Mouse (Mus musculus) midbrain, embryonic 16.5 days (tissue): ENCODE measurements around the gene Cmah. TPM values are rescaled to one million over a fixed set of nuclear protein-coding genes. Genes with fewer than 3 reads are reported as not detected.

Experiments
- ATAC-seq: fragments of 200-750 bp; cut with Nextera tagmentation; 2 replicates; pipeline ENCODE4 v1.8.0; 2017; ENCODE audit warnings: moderate TSS enrichment
- H3K27ac ChIP-seq: fragments of 300-500 bp; sonication (generic); 2 replicates; pipeline ENCODE4 v1.5.1; 2014; ENCODE audit warnings: mild to moderate bottlenecking, low read length, mixed read lengths
- H3K27me3 ChIP-seq: fragments of 300-500 bp; sonication (generic); 2 replicates; pipeline ENCODE4 v1.6.1; 2014; ENCODE audit warnings: low read depth, low read length, mixed read lengths; ENCODE audit not compliant: control insufficient read depth, insufficient read depth
- H3K36me3 ChIP-seq: fragments of 300-500 bp; sonication (generic); 2 replicates; pipeline ENCODE4 v1.6.1; 2014; ENCODE audit warnings: mild to moderate bottlenecking, low read length, moderate library complexity, mixed read lengths; ENCODE audit not compliant: control insufficient read depth, insufficient read depth
- H3K4me1 ChIP-seq: fragments of 300-500 bp; sonication (generic); 2 replicates; pipeline ENCODE4 v1.6.1; 2014; ENCODE audit warnings: mild to moderate bottlenecking, low read length, mixed read lengths; ENCODE audit not compliant: control insufficient read depth, insufficient read depth
- H3K4me2 ChIP-seq: fragments of 300-500 bp; sonication (generic); 2 replicates; pipeline ENCODE4 v1.6.1; 2014; ENCODE audit warnings: mild to moderate bottlenecking, low read length, mixed read lengths
- H3K4me3 ChIP-seq: fragments of 300-500 bp; sonication (generic); 2 replicates; pipeline ENCODE4 v1.5.1; 2014; ENCODE audit warnings: low read depth, mild to moderate bottlenecking, low read length, moderate library complexity, mixed read lengths
- H3K9ac ChIP-seq: fragments of 300-500 bp; sonication (generic); 2 replicates; pipeline ENCODE4 v1.6.1; 2014; ENCODE audit warnings: low read depth, low read length, mixed read lengths
- H3K9me3 ChIP-seq: fragments of 300-500 bp; sonication (generic); replicated peaks from 2 replicates; pipeline ENCODE4 v1.6.1; 2014; ENCODE audit warnings: mild to moderate bottlenecking, low read length, mixed read lengths; ENCODE audit not compliant: control insufficient read depth, poor library complexity, severe bottlenecking
- WGBS: fragments of 180-500 bp; shearing (Covaris S2); extraction: QIAGEN DNeasy Blood & Tissue Kit; methylation state at CpG from one replicate; pipeline ENCODE4 v1.1.7; 2014; 5-methylcytosine and 5-hydroxymethylcytosine counted together
- polyA plus RNA-seq: library from polyadenylated mRNA; unstranded; fragments of >200 nt; fragmentation: Nextera tagmentation; extraction: Ambion mirVana; gene quantifications from 2 replicates; pipeline ENCODE4 v1.2.1, GENCODE M21; 2015

The Cmah gene
- polyA plus RNA-seq, 1 experiment from 2014 or later: 0.11 TPM

DNA sequence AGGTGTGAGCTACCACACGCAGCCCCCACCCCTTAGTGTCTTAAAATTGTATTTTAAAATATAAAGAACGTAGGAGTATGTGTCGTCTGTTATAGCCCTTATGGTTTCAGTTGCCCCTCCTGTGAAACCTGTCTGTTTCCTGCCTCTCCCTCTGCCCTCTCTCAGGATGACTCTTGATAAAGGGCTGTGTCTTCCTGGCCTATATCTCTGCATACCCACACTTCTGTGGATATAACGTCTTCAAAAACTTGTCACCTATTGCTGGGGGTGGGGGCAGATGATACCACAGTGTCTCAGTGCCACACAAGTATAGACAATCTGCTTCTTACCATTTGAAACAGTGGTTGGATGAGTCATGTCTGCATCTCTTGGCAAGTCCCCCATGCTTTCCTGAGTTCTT is 140.6 kb downstream of the Cmah start:
- no peak overlapping the region for H3K4me3 ChIP-seq
- no peak overlapping the region for H3K9ac ChIP-seq
- no peak for ATAC-seq
- WGBS: 84% methylated on average over 4 of the region's 4 CpGs
- H3K4me1 ChIP-seq: no peaks in the 10 kb centered on the region
- no peaks in the 10 kb centered on the region for H3K27me3 ChIP-seq
- H3K9me3 ChIP-seq: no peaks in the 10 kb centered on the region
- no peak overlapping the region for H3K27ac ChIP-seq
- no peak overlapping the region for H3K4me2 ChIP-seq
- H3K36me3 ChIP-seq: no peaks in the 10 kb centered on the region

- Histone ChIP-seq H3K4me3 (no peak overlapping the region), H3K36me3 (no peaks in the 10 kb centered on the region), H3K9ac (no peak overlapping the region), H3K27ac (no peak overlapping the region), H3K4me2 (no peak overlapping the region), H3K27me3 (no peaks in the 10 kb centered on the region), H3K4me1 (peaks cover 2% of the 10 kb centered on the region; the same call in 1 of the 2 replicates), H3K9me3 (no peaks in the 10 kb centered on the region)
- ATAC-seq: no peak
- WGBS: 75% methylated on average over 5 of the region's 5 CpGs
These were observed 150.4 kb downstream of the Cmah start for GRCm38 (mm10) chr13:24477564-24477963.

DNA sequence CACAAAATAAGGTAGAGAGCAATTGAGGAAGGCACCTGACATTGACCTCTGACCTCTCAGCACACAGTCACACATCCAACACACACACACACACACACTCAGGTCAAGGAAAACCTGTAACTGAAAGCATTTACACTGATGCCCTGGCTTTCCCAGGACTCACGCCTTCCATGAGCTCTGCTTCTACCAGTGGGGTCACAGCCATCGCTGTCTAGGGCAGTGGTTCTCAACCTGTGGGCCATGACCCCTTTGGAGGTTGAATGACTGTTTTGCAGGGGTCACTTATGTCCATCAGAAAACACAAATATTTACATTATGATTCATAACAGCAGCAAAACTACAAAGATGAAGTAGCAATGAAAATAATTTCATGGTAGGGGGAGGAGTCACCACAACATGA is 152.3 kb downstream of the Cmah start:
- no peak overlapping the region for H3K4me2 ChIP-seq
- peaks cover 2% of the 10 kb centered on the region; the same call in 1 of the 2 replicates for H3K4me1 ChIP-seq
- no peak overlapping the region for H3K4me3 ChIP-seq
- H3K36me3 ChIP-seq: no peaks in the 10 kb centered on the region
- no peak overlapping the region for H3K27ac ChIP-seq
- no peaks in the 10 kb centered on the region for H3K9me3 ChIP-seq
- 86% methylated on average over 2 of the region's 2 CpGs for WGBS
- H3K9ac ChIP-seq: no peak overlapping the region
- no peak for ATAC-seq
- no peaks in the 10 kb centered on the region for H3K27me3 ChIP-seq

GRCm38 (mm10) chr13:24480824-24481223 is 153.6 kb downstream of the Cmah start:
- 77% methylated on average over 6 of the region's 6 CpGs for WGBS
- Histone ChIP-seq H3K27ac (no peak overlapping the region), H3K36me3 (no peaks in the 10 kb centered on the region), H3K9me3 (no peaks in the 10 kb centered on the region), H3K27me3 (no peaks in the 10 kb centered on the region), H3K4me2 (no peak overlapping the region), H3K4me1 (peaks cover 2% of the 10 kb centered on the region; the same call in 1 of the 2 replicates), H3K9ac (no peak overlapping the region), H3K4me3 (no peak overlapping the region)
- no peak for ATAC-seq

- H3K9ac ChIP-seq: no peak overlapping the region
- no peaks in the 10 kb centered on the region for H3K27me3 ChIP-seq
- no peaks in the 10 kb centered on the region for H3K36me3 ChIP-seq
- H3K27ac ChIP-seq: no peak overlapping the region
- no peaks in the 10 kb centered on the region for H3K9me3 ChIP-seq
- H3K4me3 ChIP-seq: no peak overlapping the region
- no peak overlapping the region for H3K4me2 ChIP-seq
- ATAC-seq: peak; percentile 93
- H3K4me1 ChIP-seq: peaks cover 2% of the 10 kb centered on the region; the same call in 1 of the 2 replicates
- WGBS: 60% methylated on average over 10 of the region's 10 CpGs
These were observed 154.6 kb downstream of the Cmah start for GRCm38 (mm10) chr13:24481615-24482295.

GRCm38 (mm10) chr13:24483691-24484090 is 156.5 kb downstream of the Cmah start:
- 83% methylated on average over 3 of the region's 3 CpGs for WGBS
- Histone ChIP-seq H3K4me3 (no peak overlapping the region), H3K27ac (no peak overlapping the region), H3K27me3 (no peaks in the 10 kb centered on the region), H3K4me2 (no peak overlapping the region), H3K9me3 (no peaks in the 10 kb centered on the region), H3K4me1 (peaks cover 2% of the 10 kb centered on the region; the same call in 1 of the 2 replicates), H3K9ac (no peak overlapping the region), H3K36me3 (no peaks in the 10 kb centered on the region)
- no peak for ATAC-seq

GRCm38 (mm10) chr13:24484811-24485210 is 157.6 kb downstream of the Cmah start:
- Histone ChIP-seq H3K4me1 (peaks cover 2% of the 10 kb centered on the region; the same call in 1 of the 2 replicates), H3K9me3 (no peaks in the 10 kb centered on the region), H3K4me2 (no peak overlapping the region), H3K27me3 (no peaks in the 10 kb centered on the region), H3K9ac (no peak overlapping the region), H3K27ac (no peak overlapping the region), H3K36me3 (no peaks in the 10 kb centered on the region), H3K4me3 (no peak overlapping the region)
- no peak for ATAC-seq
- 87% methylated on average over 3 of the region's 3 CpGs for WGBS

DNA sequence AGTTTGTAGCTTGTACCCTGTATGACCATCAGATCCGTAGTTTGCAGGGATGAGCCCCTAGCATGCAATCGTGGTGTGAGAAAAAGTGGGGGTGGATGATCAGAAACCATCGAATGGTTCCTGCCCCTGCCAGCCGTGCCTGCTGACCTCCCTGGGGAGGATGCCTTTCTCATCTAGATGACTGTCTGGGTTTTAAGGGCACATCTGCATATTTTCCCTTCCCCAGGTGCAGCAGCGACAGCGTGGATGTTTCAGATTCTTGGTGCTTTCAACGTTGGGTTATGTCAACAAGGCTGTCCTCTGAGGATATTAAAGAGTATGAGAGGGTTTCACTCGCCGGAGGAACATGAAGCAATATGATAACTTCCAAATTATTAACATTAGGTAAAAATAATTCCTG is 158.8 kb downstream of the Cmah start:
- no peak overlapping the region for H3K27ac ChIP-seq
- no peaks in the 10 kb centered on the region for H3K36me3 ChIP-seq
- no peak overlapping the region for H3K9ac ChIP-seq
- ATAC-seq: no peak
- H3K9me3 ChIP-seq: no peaks in the 10 kb centered on the region
- H3K4me3 ChIP-seq: no peak overlapping the region
- H3K4me2 ChIP-seq: no peak overlapping the region
- no peaks in the 10 kb centered on the region for H3K27me3 ChIP-seq
- H3K4me1 ChIP-seq: peaks cover 2% of the 10 kb centered on the region; the same call in 1 of the 2 replicates
- WGBS: 67% methylated on average over 9 of the region's 9 CpGs

DNA sequence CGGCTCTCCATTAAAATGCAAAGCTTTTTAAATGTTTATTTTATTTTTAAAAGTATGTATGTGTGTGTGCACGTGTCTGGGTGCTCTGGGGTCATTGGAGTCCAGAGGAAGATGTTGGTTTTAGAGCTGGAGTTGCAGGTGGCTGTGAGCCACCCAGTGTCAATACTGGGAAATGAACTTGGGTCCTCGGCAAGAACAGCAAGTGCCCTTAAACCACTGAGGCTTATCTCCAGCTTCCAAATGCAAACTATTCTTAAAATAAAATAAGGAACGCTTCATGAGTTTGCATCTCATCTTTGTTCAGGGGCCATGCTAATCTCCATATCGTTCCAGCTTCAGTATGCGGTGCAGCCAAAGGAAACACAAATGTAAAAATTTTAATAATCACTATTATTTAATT is 159.2 kb downstream of the Cmah start:
- 71% methylated on average over 6 of the region's 6 CpGs for whole genome bisulfite sequencing
- H3K4me3 ChIP-seq: no peak overlapping the region
- no peak overlapping the region for H3K9ac ChIP-seq
- peaks cover 2% of the 10 kb centered on the region; the same call in 1 of the 2 replicates for H3K4me1 ChIP-seq
- no peak overlapping the region for H3K4me2 ChIP-seq
- H3K36me3 ChIP-seq: no peaks in the 10 kb centered on the region
- H3K9me3 ChIP-seq: no peaks in the 10 kb centered on the region
- no peak overlapping the region for H3K27ac ChIP-seq
- no peaks in the 10 kb centered on the region for H3K27me3 ChIP-seq
- ATAC-seq: no peak
